Mouse (Mus musculus) ES-E14 (cell line): ENCODE data around the gene Nudt7. TPM values are rescaled to one million over a fixed set of nuclear protein-coding genes. Genes with fewer than 3 reads are reported as not detected.

Source experiments
- DNase-seq: peaks from one replicate; pipeline ENCODE4 v3.0.0-alpha.2; 2013; ENCODE audit warnings: low read depth, low spot score
- H3K27ac ChIP-seq: 2 replicates; pipeline ENCODE4 v1.5.1; 2012; ENCODE audit warnings: low read depth, mild to moderate bottlenecking, low read length, moderate library complexity, mixed read lengths; ENCODE audit not compliant: poor library complexity, insufficient read depth, severe bottlenecking
- H3K36me3 ChIP-seq: 2 replicates; pipeline ENCODE4 v1.6.1; 2012; ENCODE audit warnings: mild to moderate bottlenecking, low read length, moderate library complexity, mixed read lengths; ENCODE audit not compliant: control insufficient read depth, poor library complexity, insufficient read depth, severe bottlenecking
- H3K4me1 ChIP-seq, 2 experiments: fragments of 150-350 bp in 1 of 2; sonication (generic) in 1 of 2; 2 replicates each; pipeline ENCODE4 v1.6.1; 2012; ENCODE audit warnings: low read length in 2 of 2, mild to moderate bottlenecking in 1 of 2, mixed read lengths in 1 of 2; ENCODE audit not compliant: control insufficient read depth in 2 of 2, insufficient read depth in 2 of 2, poor library complexity in 1 of 2
- H3K4me3 ChIP-seq, 2 experiments: fragments of 150-350 bp in 1 of 2; sonication (generic) in 1 of 2; 2 replicates each; pipeline ENCODE4 v1.5.1; 2012; ENCODE audit warnings: low read length in 2 of 2, low read depth in 1 of 2, mild to moderate bottlenecking in 1 of 2, mixed read lengths in 1 of 2; ENCODE audit not compliant: insufficient read depth in 1 of 2, poor library complexity in 1 of 2, severe bottlenecking in 1 of 2
- H3K9ac ChIP-seq: 2 replicates; pipeline ENCODE4 v1.6.1; 2012; ENCODE audit warnings: low read depth, mild to moderate bottlenecking, low read length, mixed read lengths; ENCODE audit not compliant: poor library complexity, insufficient read depth, severe bottlenecking
- H3K9me3 ChIP-seq: fragments of 150-350 bp; sonication (generic); 2 replicates; pipeline ENCODE4 v1.6.1; 2012; ENCODE audit warnings: low read depth, mild to moderate bottlenecking, low read length; ENCODE audit not compliant: control insufficient read depth, insufficient read depth
- CHD2 ChIP-seq: IDR thresholded peaks from 2 replicates; pipeline ENCODE4 v1.6.1; 2014; ENCODE audit warnings: mild to moderate bottlenecking, low read depth, low read length, inconsistent platforms
- HCFC1 ChIP-seq: IDR thresholded peaks from 2 replicates; pipeline ENCODE4 v1.6.1; 2012; ENCODE audit warnings: low read length, inconsistent platforms, borderline replicate concordance; ENCODE audit not compliant: insufficient read depth
- MAFK ChIP-seq: IDR thresholded peaks from 2 replicates; pipeline ENCODE4 v1.6.1; 2014; ENCODE audit warnings: mild to moderate bottlenecking, low read depth, low read length, inconsistent platforms; ENCODE audit not compliant: insufficient read depth
- ZC3H11A ChIP-seq: IDR thresholded peaks from 2 replicates; pipeline ENCODE4 v1.6.1; 2012; ENCODE audit warnings: low read depth, mild to moderate bottlenecking, inconsistent platforms, low read length, borderline replicate concordance
- ZNF384 ChIP-seq: IDR thresholded peaks from 2 replicates; pipeline ENCODE4 v1.6.1; 2012; ENCODE audit warnings: low read depth, low read length, inconsistent platforms
- in situ Hi-C, 2 experiments: fragments of 600-800 bp; cut with MboI; formaldehyde crosslinking; loops; one replicate each; pipeline ENCODE4 v1.15.1; 2025; ENCODE audit warnings: low sequenced_read_pairs in 2 of 2, inconsistent platforms in 1 of 2; ENCODE audit not compliant: unreplicated experiment in 2 of 2
- total RNA-seq: library from RNA; depleted of rRNA; stranded (reverse); fragments of 300-350 nt; gene quantifications from 2 replicates; pipeline ENCODE4 v1.2.3, GENCODE M21; 2012

Gene Nudt7
- total RNA-seq, 1 experiment: 1.8 TPM

DNA sequence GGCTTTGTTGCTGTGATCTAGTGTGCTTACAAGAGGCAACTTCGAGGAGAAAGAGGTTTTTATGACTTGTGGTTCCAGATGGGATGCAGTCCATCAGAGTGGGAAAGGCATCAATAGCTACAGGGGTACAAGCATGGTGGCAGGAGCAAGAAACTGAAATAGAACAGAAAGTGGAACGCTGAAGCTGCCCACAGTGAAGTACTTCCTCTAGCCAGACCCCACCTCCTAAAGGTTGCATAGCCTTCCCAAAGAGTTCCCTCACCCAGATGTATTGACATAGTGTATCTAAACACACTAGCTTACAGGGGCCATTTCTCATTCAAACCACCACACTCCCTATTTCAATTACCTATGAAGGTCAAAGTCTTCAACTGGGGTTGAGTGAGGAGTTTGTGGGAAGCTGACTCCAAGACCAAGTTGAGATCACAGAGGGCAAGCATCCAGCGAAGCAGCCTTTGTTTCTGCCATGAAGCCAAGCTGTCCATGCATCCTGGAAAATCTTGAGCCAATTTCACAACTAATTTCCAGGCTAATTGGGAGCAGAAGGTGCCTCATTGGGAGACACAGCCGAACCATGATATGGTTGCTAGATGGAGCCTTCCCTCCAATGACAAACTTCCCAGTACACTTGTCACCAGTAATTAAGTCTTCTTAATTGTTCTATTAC is 9.1 kb upstream of the Nudt7 start:
- Histone ChIP-seq H3K9ac (no peak overlapping the region), H3K4me1 (no peaks in the 10 kb centered on the region), H3K4me3 (no peak overlapping the region), H3K27ac (no peak overlapping the region), H3K36me3 (no peaks in the 10 kb centered on the region), H3K9me3 (no peaks in the 10 kb centered on the region)
- no peak for DNase-seq
- TF ChIP-seq CHD2 (no peak), ZNF384 (no peak), HCFC1 (no peak), ZC3H11A (no peak)
- in situ Hi-C loops: no loop called here

- in situ Hi-C loops: no loop called here
- Histone ChIP-seq H3K9ac (no peak overlapping the region), H3K4me1 (peaks cover 0 to 6% of the 10 kb centered on the region in 2 experiments; a peak in 2 of 4 replicates), H3K36me3 (no peaks in the 10 kb centered on the region), H3K4me3 (no peak overlapping the region), H3K27ac (no peak overlapping the region), H3K9me3 (no peaks in the 10 kb centered on the region)
- no peak for DNase-seq
- no peak for TF ChIP-seq MAFK
- no peak for TF ChIP-seq ZC3H11A
- no peak for TF ChIP-seq ZNF384
- no peak for TF ChIP-seq CHD2
- no peak for TF ChIP-seq HCFC1
Measured at GRCm38 (mm10) chr8:114130838-114131237, 2.5 kb upstream of the Nudt7 start.

- in situ Hi-C loops: no loop called here
- no peak for DNase-seq
- H3K27ac ChIP-seq: no peak overlapping the region
- no peak for TF ChIP-seq CHD2
- no peak for TF ChIP-seq HCFC1
- TF ChIP-seq ZC3H11A: no peak
- no peak for TF ChIP-seq MAFK
- no peak for TF ChIP-seq ZNF384
- H3K4me3 ChIP-seq: no peak overlapping the region
- peaks cover 0 to 6% of the 10 kb centered on the region in 2 experiments; a peak in 2 of 4 replicates for H3K4me1 ChIP-seq
- H3K9ac ChIP-seq: no peak overlapping the region
- no peaks in the 10 kb centered on the region for H3K36me3 ChIP-seq
- H3K9me3 ChIP-seq: no peaks in the 10 kb centered on the region
Measured at GRCm38 (mm10) chr8:114131421-114131820, 1.9 kb upstream of the Nudt7 start.

- TF ChIP-seq MAFK (no peak), CHD2 (no peak), ZNF384 (peak; percentile 11; the same call in 1 of the 2 replicates)
- H3K4me1 ChIP-seq: peaks cover 0 to 6% of the 10 kb centered on the region in 2 experiments; a peak in 2 of 4 replicates
- no peak overlapping the region for H3K9ac ChIP-seq
- no peaks in the 10 kb centered on the region for H3K36me3 ChIP-seq
- DNase-seq: no peak
- in situ Hi-C loops: no loop called here
- H3K4me3 ChIP-seq: peak overlapping the region in 1 of 2 experiments; percentile 41; a peak in 1 of 4 replicates
- H3K27ac ChIP-seq: no peak overlapping the region
- H3K9me3 ChIP-seq: no peaks in the 10 kb centered on the region
Measured at GRCm38 (mm10) chr8:114133050-114133509, 277 bp upstream of the Nudt7 start.

DNA sequence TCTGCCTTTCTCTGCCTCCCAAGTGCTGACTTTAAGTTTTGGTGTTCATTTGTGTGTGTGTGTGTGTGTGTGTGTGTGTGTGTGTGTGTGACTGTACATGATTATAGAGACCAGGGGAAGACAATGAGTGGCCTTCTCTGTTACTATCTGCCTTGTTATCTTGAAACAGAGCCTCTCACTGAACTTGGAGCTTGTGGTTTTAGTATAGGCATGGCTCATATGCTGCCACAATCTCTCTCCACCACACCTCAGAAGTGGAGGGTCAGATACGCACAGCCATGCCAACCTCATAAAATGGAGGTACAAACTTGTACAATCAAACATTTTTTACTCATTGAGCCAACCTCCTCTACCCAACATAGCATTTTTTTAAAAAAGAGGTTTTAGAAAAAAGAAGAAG is 3.4 kb downstream of the Nudt7 start:
- Histone ChIP-seq H3K27ac (no peak overlapping the region), H3K4me3 (no peak overlapping the region), H3K36me3 (no peaks in the 10 kb centered on the region), H3K9me3 (no peaks in the 10 kb centered on the region), H3K9ac (no peak overlapping the region), H3K4me1 (peaks cover 0 to 6% of the 10 kb centered on the region in 2 experiments; a peak in 2 of 4 replicates)
- no peak for TF ChIP-seq ZC3H11A
- TF ChIP-seq MAFK: no peak
- no peak for TF ChIP-seq ZNF384
- no peak for TF ChIP-seq HCFC1
- no peak for TF ChIP-seq CHD2
- DNase-seq: no peak
- in situ Hi-C loops: no loop called here
